Mouse (Mus musculus): ENCODE data around the gene Dop1b.

DNA sequence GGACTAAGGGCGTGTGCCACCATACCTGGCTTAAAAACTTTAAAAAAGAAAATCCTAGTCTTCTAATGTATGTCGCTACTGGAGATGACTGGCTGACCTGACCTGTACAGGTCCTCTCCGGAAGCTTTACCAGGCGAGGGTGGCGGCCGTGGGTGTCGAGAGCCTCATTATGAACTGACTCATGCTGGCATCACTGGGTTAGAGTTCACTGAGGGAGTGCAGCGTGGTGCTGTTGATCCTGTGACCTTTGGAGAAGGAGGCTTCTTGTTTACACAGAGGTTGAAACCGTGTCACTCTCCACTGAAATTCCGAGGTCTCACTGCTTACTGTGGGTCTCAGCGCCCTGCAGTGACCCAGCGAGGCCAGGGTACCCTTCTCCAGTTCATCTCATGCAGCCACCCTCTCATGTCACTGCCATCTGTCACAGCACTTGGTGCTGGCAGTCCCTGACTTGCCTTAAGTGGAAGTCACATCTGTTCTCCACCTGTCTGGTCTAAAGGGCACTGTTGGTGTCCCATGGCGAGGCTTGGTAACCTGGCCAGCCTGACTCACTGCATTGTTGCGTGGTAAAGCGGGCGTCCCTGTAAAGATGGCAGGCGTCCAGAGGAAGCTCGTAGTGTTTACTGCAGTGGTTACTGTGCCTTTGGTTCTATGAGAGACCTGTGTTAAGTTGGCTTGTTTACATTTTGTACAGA, 21.3 kb downstream of the Dop1b start:
- TF ChIP-seq POLR2A (IDR thresholded peaks at IDR 0.05; ENCODE audit: borderline replicate concordance, low read depth, low read length) (no peak), CTCF (IDR thresholded peaks at IDR 0.05; ENCODE audit: low read depth, low read length) (no peak)
